10 mouse cellular contexts compared by ENCODE assay signal in the genomic region with DNA sequence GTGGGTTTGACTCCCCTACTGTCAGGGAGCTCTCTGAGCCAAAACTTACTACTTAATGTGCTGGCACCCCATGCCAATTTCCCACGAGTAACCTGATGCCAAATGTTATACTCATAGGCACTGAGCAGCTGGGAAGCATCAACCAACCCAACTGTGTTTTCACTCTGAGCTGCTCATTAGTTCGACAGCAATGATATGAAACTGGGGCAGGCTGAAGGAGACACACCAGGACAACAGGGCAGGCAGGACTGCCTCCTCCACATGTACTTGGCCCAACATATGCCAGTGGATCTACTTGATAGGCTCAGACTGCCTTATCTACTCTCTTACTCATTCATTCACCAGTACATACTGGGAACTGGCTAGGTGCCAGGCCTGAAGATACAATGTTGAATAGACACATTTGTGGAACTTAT. TPM values are rescaled to one million over a fixed set of nuclear protein-coding genes. Genes with fewer than 3 reads are reported as not detected.
DNase-seq lines count a peak whose midpoint lies in the region; ATAC-seq lines count a peak whose summit lies in the region.
"Had no signal": no experiment of that assay in that cellular context is flagged by ENCODE, and none has a peak within 500 bp of the region (broad histone marks: within the 10 kb centered on the region; RNA-seq: fewer than 3 reads in every experiment).

No protein-coding gene starts in this region.

- H3K4me1 ChIP-seq in forebrain, embryonic 14.5 days (ENCODE audit: control insufficient read depth, insufficient read depth, low read length) = no peaks in the 10 kb centered on the region
- H3K4me1 ChIP-seq in forebrain, embryonic 12.5 days = no peaks in the 10 kb centered on the region
- H3K4me1 ChIP-seq: limb, embryonic 12.5 days; neural tube, embryonic 12.5 days had no signal

- peak; percentile 54 for ATAC-seq in forebrain, embryonic 14.5 days
- no peak for ATAC-seq in forebrain, embryonic 12.5 days (ENCODE audit: low FRiP score)

- H3K4me3 ChIP-seq in forebrain, embryonic 14.5 days (ENCODE audit: low read depth, low read length) = no peak overlapping the region
- no peak overlapping the region for H3K4me3 ChIP-seq in forebrain, embryonic 12.5 days (replicated peaks)
- H3K4me3 ChIP-seq: limb, embryonic 12.5 days; neural tube, embryonic 12.5 days had no signal

- peak; percentile 78 for DNase-seq in forebrain, embryonic 14.5 days (ENCODE audit: low spot score)
- DNase-seq in lung, postnatal 10 days = peak; percentile 36
- no peak for DNase-seq in lung, postnatal 25 days (ENCODE audit: low spot score)
- peak; percentile 49 for DNase-seq in heart, postnatal 4 days
- peak; percentile 61 for DNase-seq in telencephalon, adult 2 months (ENCODE audit: low read depth, low spot score)
- no peak for DNase-seq in neural tube, embryonic 10.5 days (ENCODE audit: extremely low spot score, low spot score)
- DNase-seq in thymus, postnatal 10 days (ENCODE audit: low spot score in 2 of 2) = no peak

- no peak overlapping the region for H3K27ac ChIP-seq in forebrain, embryonic 14.5 days (ENCODE audit: low read depth, low read length)
- H3K27ac ChIP-seq in forebrain, embryonic 12.5 days = no peak overlapping the region
- H3K27ac ChIP-seq: limb, embryonic 12.5 days; neural tube, embryonic 12.5 days had no signal

- no peak overlapping the region for H3K9ac ChIP-seq in forebrain, embryonic 14.5 days (ENCODE audit: low read length)
- no peak overlapping the region for H3K9ac ChIP-seq in forebrain, embryonic 12.5 days
- H3K9ac ChIP-seq: limb, embryonic 12.5 days; neural tube, embryonic 12.5 days had no signal

- WGBS in forebrain, embryonic 14.5 days = 53% methylated on average over 2 of the region's 2 CpGs
- WGBS in forebrain, embryonic 12.5 days = 76% methylated on average over 2 of the region's 2 CpGs

- peaks cover 90% of the 10 kb centered on the region for H3K36me3 ChIP-seq in forebrain, embryonic 14.5 days (ENCODE audit: control insufficient read depth, insufficient read depth, low read length)
- H3K36me3 ChIP-seq in forebrain, embryonic 12.5 days (replicated peaks) = peaks cover 92% of the 10 kb centered on the region

- H3K27me3 ChIP-seq in forebrain, embryonic 14.5 days (replicated peaks; ENCODE audit: control insufficient read depth, insufficient read depth, low read length) = no peaks in the 10 kb centered on the region
- H3K27me3 ChIP-seq in forebrain, embryonic 12.5 days = no peaks in the 10 kb centered on the region
- H3K27me3 ChIP-seq: limb, embryonic 12.5 days; neural tube, embryonic 12.5 days had no signal

- H3K9me3 ChIP-seq in forebrain, embryonic 14.5 days (replicated peaks; ENCODE audit: control insufficient read depth, low read length) = no peaks in the 10 kb centered on the region
- H3K9me3 ChIP-seq in forebrain, embryonic 12.5 days = no peaks in the 10 kb centered on the region
- H3K9me3 ChIP-seq: limb, embryonic 12.5 days; neural tube, embryonic 12.5 days had no signal

- H3K4me2 ChIP-seq in forebrain, embryonic 14.5 days (ENCODE audit: low read length) = no peak overlapping the region
- H3K4me2 ChIP-seq in forebrain, embryonic 12.5 days = no peak overlapping the region
- H3K4me2 ChIP-seq: limb, embryonic 12.5 days; neural tube, embryonic 12.5 days had no signal

RNA-seq across cellular contexts. Expression of a gene that starts 25.1 kb away (rescaled TPM):
- 54.5 and 69.8 TPM in 2 replicates for polyA plus RNA-seq in forebrain, embryonic 14.5 days (2014; fragmentation: Nextera tagmentation; extraction: Ambion mirVana)
- 72.0 and 80.2 TPM in 2 replicates for polyA plus RNA-seq in forebrain, embryonic 12.5 days (2016; fragmentation: Nextera tagmentation; extraction: Ambion mirVana)
- 10 to 100 TPM; 68.7 to 73.8 TPM for total RNA-seq in heart, postnatal 4 days (2021)

RNA-seq across cellular contexts. Expression of a gene that starts 39.1 kb away (rescaled TPM):
- 23.5 and 27.6 TPM in 2 replicates for polyA plus RNA-seq in forebrain, embryonic 14.5 days (2014; fragmentation: Nextera tagmentation; extraction: Ambion mirVana)
- polyA plus RNA-seq in forebrain, embryonic 12.5 days (2016; fragmentation: Nextera tagmentation; extraction: Ambion mirVana) = 9.5 TPM in 2 replicates
- total RNA-seq in heart, postnatal 4 days (2021) = 1 to 10 TPM; 2.7 to 3.0 TPM

RNA-seq across cellular contexts. Expression of a gene that starts 55.0 kb away (rescaled TPM):
- polyA plus RNA-seq in forebrain, embryonic 14.5 days (2014; fragmentation: Nextera tagmentation; extraction: Ambion mirVana) = 9.0 and 9.2 TPM in 2 replicates
- polyA plus RNA-seq in forebrain, embryonic 12.5 days (2016; fragmentation: Nextera tagmentation; extraction: Ambion mirVana) = 21.4 and 28.7 TPM in 2 replicates
- total RNA-seq in heart, postnatal 4 days (2021) = 1 to 10 TPM; 8.4 to 9.7 TPM

RNA-seq across cellular contexts. Expression of a gene that starts 55.1 kb away (rescaled TPM):
- 4.0 and 5.5 TPM in 2 replicates for polyA plus RNA-seq in forebrain, embryonic 14.5 days (2014; fragmentation: Nextera tagmentation; extraction: Ambion mirVana)
- polyA plus RNA-seq in forebrain, embryonic 12.5 days (2016; fragmentation: Nextera tagmentation; extraction: Ambion mirVana) = 6.5 and 7.6 TPM in 2 replicates
- total RNA-seq in heart, postnatal 4 days (2021) = 10 to 100 TPM; 21.8 to 25.0 TPM

Comparison
In these comparisons a context has a peak if more than half of its experiments do, and no peak if none do; other contexts are left out.
1. DNase-seq: peak in forebrain, embryonic 14.5 days (single experiment), lung, postnatal 10 days (single experiment), heart, postnatal 4 days (single experiment) and telencephalon, adult 2 months (single experiment); none in lung, postnatal 25 days (single experiment), neural tube, embryonic 10.5 days (single experiment) and thymus, postnatal 10 days (0 of 2).